Mouse (Mus musculus) bone marrow, adult 2 months (tissue): ENCODE results near the gene Tecr. TPM values are rescaled to one million over a fixed set of nuclear protein-coding genes. Genes with fewer than 3 reads are reported as not detected.
A peak's percentile ranks its signal among the peaks of the same experiment; 100 is the strongest.

ENCODE experiments used
- H3K27ac ChIP-seq: fragments of 200-500 bp; 2 replicates; pipeline ENCODE4 v1.5.1; 2012; ENCODE audit warnings: low read depth, mild to moderate bottlenecking, control low read depth, inconsistent platforms, low read length; ENCODE audit not compliant: control insufficient read depth, poor library complexity, insufficient read depth
- H3K4me1 ChIP-seq: fragments of 200-500 bp; 2 replicates; pipeline ENCODE4 v1.6.1; 2011; ENCODE audit warnings: low read length; ENCODE audit not compliant: control insufficient read depth, insufficient read depth
- H3K4me3 ChIP-seq: fragments of 200-500 bp; replicated peaks from 2 replicates; pipeline ENCODE3; 2011; ENCODE audit warnings: mild to moderate bottlenecking, low read depth, low read length, control low read depth; ENCODE audit not compliant: control insufficient read depth
- CTCF ChIP-seq: fragments of 200-500 bp; IDR thresholded peaks from 2 replicates; pipeline ENCODE4 v1.5.1; 2011; ENCODE audit warnings: low read length, control low read depth; ENCODE audit not compliant: control insufficient read depth, insufficient read depth
- POLR2A ChIP-seq: fragments of 200-500 bp; IDR thresholded peaks from 2 replicates; pipeline ENCODE4 v1.6.1; 2011; ENCODE audit warnings: low read depth, mild to moderate bottlenecking, control low read depth, low read length, borderline replicate concordance; ENCODE audit not compliant: control insufficient read depth
- WGBS: fragments of 180-500 bp; shearing (Covaris S2); methylation state at CpG from one replicate; pipeline ENCODE4 v1.1.7; 2018; 5-methylcytosine and 5-hydroxymethylcytosine counted together
- polyA plus RNA-seq: library from polyadenylated mRNA; stranded (reverse); fragments of >200 nt; gene quantifications from 2 replicates; pipeline ENCODE4 v1.2.4, GENCODE M21; 2011; ENCODE audit warnings: low replicate concordance; ENCODE audit not compliant: missing spikeins, insufficient read depth, insufficient read length

Tecr gene
- polyA plus RNA-seq, 1 experiment, result 233 TPM

- TF ChIP-seq POLR2A (peak; percentile 84), CTCF (0 out of 2 replicates have a peak, but pooled peaks have one; percentile 9)
- peak overlapping the region; percentile 88 for H3K4me3 ChIP-seq
- peaks cover 2% of the 10 kb centered on the region; the same call in 1 of the 2 replicates for H3K4me1 ChIP-seq
- peak overlapping the region; percentile 82 for H3K27ac ChIP-seq
- under 1% methylated on average over 43 of the region's 43 CpGs for WGBS
Measured at GRCm38 (mm10) chr8:83594167-83595049, 13.4 kb downstream of the Tecr start.

GRCm38 (mm10) chr8:83593325-83594166 is 14.2 kb downstream of the Tecr start:
- no peaks in the 10 kb centered on the region; the same call in 1 of the 2 replicates for H3K4me1 ChIP-seq
- H3K27ac ChIP-seq, result peak overlapping the region; percentile 82
- WGBS, result 1% methylated on average over 22 of the region's 22 CpGs
- TF ChIP-seq CTCF, result no peak
- no peak for TF ChIP-seq POLR2A
- H3K4me3 ChIP-seq, result peak overlapping the region; percentile 88

- Histone ChIP-seq H3K4me3 (no peak overlapping the region), H3K27ac (no peak overlapping the region), H3K4me1 (no peaks in the 10 kb centered on the region; the same call in 1 of the 2 replicates)
- TF ChIP-seq CTCF, result no peak
- no peak for TF ChIP-seq POLR2A
- WGBS, result 86% methylated on average over 3 of the region's 3 CpGs
Measured at GRCm38 (mm10) chr8:83592682-83593081, 15.1 kb downstream of the Tecr start.

- TF ChIP-seq CTCF (no peak), POLR2A (no peak)
- no peak overlapping the region for H3K4me3 ChIP-seq
- 84% methylated on average over 7 of the region's 7 CpGs for WGBS
- H3K4me1 ChIP-seq, result no peaks in the 10 kb centered on the region; the same call in 1 of the 2 replicates
- H3K27ac ChIP-seq, result no peak overlapping the region
Measured at GRCm38 (mm10) chr8:83590488-83591023, 17.2 kb downstream of the Tecr start.

- TF ChIP-seq POLR2A (no peak), CTCF (no peak)
- H3K4me3 ChIP-seq, result no peak overlapping the region
- WGBS, result 84% methylated on average over 5 of the region's 5 CpGs
- no peaks in the 10 kb centered on the region; the same call in 1 of the 2 replicates for H3K4me1 ChIP-seq
- no peak overlapping the region for H3K27ac ChIP-seq
Measured at GRCm38 (mm10) chr8:83588886-83589285, 18.9 kb downstream of the Tecr start.

GRCm38 (mm10) chr8:83587644-83588043 is 20.1 kb downstream of the Tecr start:
- no peaks in the 10 kb centered on the region; the same call in 1 of the 2 replicates for H3K4me1 ChIP-seq
- 92% methylated on average over 6 of the region's 6 CpGs for WGBS
- TF ChIP-seq CTCF (no peak), POLR2A (no peak)
- no peak overlapping the region for H3K27ac ChIP-seq
- no peak overlapping the region for H3K4me3 ChIP-seq

GRCm38 (mm10) chr8:83585333-83585732 is 22.4 kb downstream of the Tecr start:
- no peak overlapping the region for H3K4me3 ChIP-seq
- H3K4me1 ChIP-seq, result no peaks in the 10 kb centered on the region; the same call in 1 of the 2 replicates
- H3K27ac ChIP-seq, result no peak overlapping the region
- 76% methylated on average over 3 of the region's 3 CpGs for WGBS
- TF ChIP-seq POLR2A, result no peak
- TF ChIP-seq CTCF, result no peak

- Histone ChIP-seq H3K4me1 (no peaks in the 10 kb centered on the region; the same call in 1 of the 2 replicates), H3K27ac (no peak overlapping the region), H3K4me3 (no peak overlapping the region)
- WGBS, result 89% methylated on average over 1 of the region's 1 CpGs
- TF ChIP-seq POLR2A (no peak), CTCF (no peak)
Measured at GRCm38 (mm10) chr8:83584771-83585170, 23.0 kb downstream of the Tecr start.
